Mouse (Mus musculus) ES-Bruce4 (cell line): ENCODE measurements around the gene Sh3d21.

Experiments used
- CTCF ChIP-seq: IDR thresholded peaks from one replicate; pipeline ENCODE4 v1.8.1; 2011; ENCODE audit warnings: low read depth, low read length
- EP300 ChIP-seq: IDR thresholded peaks from 2 replicates; pipeline ENCODE4 v1.6.1; 2011; ENCODE audit warnings: low read depth, low read length; ENCODE audit not compliant: insufficient read depth
- POLR2A ChIP-seq: IDR thresholded peaks from one replicate; pipeline ENCODE4 v1.8.1; 2011; ENCODE audit warnings: low read length; ENCODE audit not compliant: insufficient read depth

DNA sequence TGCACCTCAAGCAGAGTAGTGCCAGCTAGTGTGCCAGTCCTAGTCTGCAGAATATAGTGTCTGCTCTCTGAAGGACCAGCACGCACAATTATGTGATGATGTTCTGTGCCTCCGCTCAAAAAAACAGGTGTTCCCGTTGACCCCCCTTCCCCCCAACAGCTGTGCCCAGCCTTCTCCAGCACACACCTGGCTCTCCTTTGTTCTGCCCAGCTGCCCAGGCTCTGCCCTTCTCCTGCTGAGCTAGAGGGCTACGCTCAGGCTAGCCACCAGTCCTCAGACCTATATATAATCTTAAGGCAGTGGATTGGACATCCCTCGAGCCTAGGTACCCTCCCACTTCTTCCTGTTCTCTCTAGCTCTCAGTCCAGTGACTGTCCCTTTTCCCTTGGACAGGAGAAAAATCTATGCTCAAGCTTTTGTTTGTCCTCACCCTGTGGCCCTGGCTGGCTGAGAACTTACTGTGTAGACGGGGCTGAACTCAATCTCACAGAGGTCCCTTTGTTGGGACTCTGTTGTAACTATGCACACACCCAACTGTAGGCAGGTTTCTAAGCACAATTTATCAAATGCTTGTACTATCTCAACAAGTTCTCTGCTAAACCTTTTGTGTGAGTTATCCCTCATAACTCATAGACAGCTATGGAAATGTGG lies 47.3 kb downstream of the Sh3d21 start:
- TF ChIP-seq POLR2A (no peak), EP300 (no peak), CTCF (no peak)
